Mouse (Mus musculus): ENCODE measurements around the gene Gm38392.

DNA sequence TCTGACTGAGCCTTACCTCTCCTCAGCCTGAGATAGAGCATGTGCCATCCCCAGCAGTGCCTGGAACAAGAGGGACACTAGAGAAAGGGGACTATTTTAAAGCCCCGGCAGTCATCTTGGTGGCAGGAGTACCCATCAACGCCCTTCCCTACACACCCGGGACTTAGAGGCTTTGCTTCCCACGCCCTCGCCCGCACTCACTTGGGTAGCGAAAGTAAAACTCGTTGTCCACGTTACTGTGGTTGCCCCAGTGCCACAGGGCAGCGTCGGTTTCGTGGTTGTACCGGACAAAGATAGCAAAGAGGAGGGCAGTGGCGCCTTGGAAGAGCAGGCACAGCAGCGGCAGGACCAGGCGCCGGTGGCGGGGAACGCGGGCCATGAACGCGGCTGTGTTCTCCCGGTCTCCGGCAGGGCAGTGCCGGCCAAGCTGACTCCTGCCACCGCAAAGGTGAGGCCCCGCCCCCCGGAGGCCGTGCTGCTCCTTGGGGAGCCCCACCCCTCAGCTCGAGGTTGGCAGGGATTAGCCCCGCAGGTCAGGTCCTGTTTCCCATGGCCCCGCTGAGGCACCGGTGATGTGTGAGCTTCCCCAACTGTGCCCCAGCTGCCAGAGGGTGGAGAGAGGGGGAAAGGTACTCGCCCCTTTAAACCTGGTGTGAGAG lies 32.6 kb downstream of the Gm38392 start, which contains the start of gene Rhbg:
- no peak for TF ChIP-seq CTCF (IDR thresholded peaks at IDR 0.05; ENCODE audit: insufficient read depth, low read length)
- no peak for TF ChIP-seq POLR2A (IDR thresholded peaks at IDR 0.05; ENCODE audit: borderline replicate concordance, extremely low read depth, low read depth, low read length)

All from lung, adult 2 months (tissue).